Mouse (Mus musculus) stomach, postnatal 0 days (tissue): ENCODE results near the gene Cuzd1. TPM values are rescaled to one million over a fixed set of nuclear protein-coding genes. Genes with fewer than 3 reads are reported as not detected.
A peak's percentile ranks its signal among the peaks of the same experiment; 100 is the strongest.

Source experiments
- ATAC-seq: fragments of 200-750 bp; cut with Nextera tagmentation; 2 replicates; pipeline ENCODE4 v1.8.0; 2017; ENCODE audit not compliant: low FRiP score, low TSS enrichment
- DNase-seq: peaks from one replicate; pipeline ENCODE4 v3.0.0-alpha.2; 2016; ENCODE audit warnings: low spot score
- H3K27ac ChIP-seq: fragments of 300-500 bp; sonication (generic); replicated peaks from 2 replicates; pipeline ENCODE4 v1.5.1; 2014; ENCODE audit warnings: mild to moderate bottlenecking, control low read depth
- H3K27me3 ChIP-seq: fragments of 300-500 bp; sonication (generic); 2 replicates; pipeline ENCODE4 v1.6.1; 2014; ENCODE audit warnings: low read length; ENCODE audit not compliant: control insufficient read depth, insufficient read depth
- H3K36me3 ChIP-seq: fragments of 300-500 bp; sonication (generic); 2 replicates; pipeline ENCODE4 v1.6.1; 2014; ENCODE audit warnings: low read length, mixed read lengths; ENCODE audit not compliant: control insufficient read depth, insufficient read depth
- H3K4me1 ChIP-seq: fragments of 300-500 bp; sonication (generic); replicated peaks from 2 replicates; pipeline ENCODE4 v1.6.1; 2014; ENCODE audit warnings: antibody characterized with exemption; ENCODE audit not compliant: control insufficient read depth, insufficient read depth
- H3K4me2 ChIP-seq: fragments of 300-500 bp; sonication (generic); replicated peaks from 2 replicates; pipeline ENCODE4 v1.6.1; 2014; ENCODE audit warnings: low read depth, mild to moderate bottlenecking, control low read depth, moderate library complexity
- H3K4me3 ChIP-seq: fragments of 300-500 bp; sonication (generic); 2 replicates; pipeline ENCODE4 v1.5.1; 2014; ENCODE audit warnings: low read depth, low read length, control low read depth
- H3K9ac ChIP-seq: fragments of 300-500 bp; sonication (generic); 2 replicates; pipeline ENCODE4 v1.6.1; 2014; ENCODE audit warnings: mild to moderate bottlenecking, low read length, control low read depth, mixed read lengths
- H3K9me3 ChIP-seq: fragments of 300-500 bp; sonication (generic); 2 replicates; pipeline ENCODE4 v1.6.1; 2016; ENCODE audit warnings: low read length; ENCODE audit not compliant: control insufficient read depth
- CTCF ChIP-seq: IDR thresholded peaks from 2 replicates; pipeline ENCODE4 v1.5.1; 2016; ENCODE audit warnings: antibody characterized with exemption, low read depth, mild to moderate bottlenecking, moderate library complexity
- EP300 ChIP-seq: optimal IDR thresholded peaks from 2 replicates; pipeline ENCODE3; 2016; ENCODE audit warnings: antibody characterized with exemption
- WGBS: fragments of 180-500 bp; shearing (Covaris S2); extraction: QIAGEN DNeasy Blood & Tissue Kit; methylation state at CpG from one replicate; pipeline ENCODE4 v1.1.7; 2014; 5-methylcytosine and 5-hydroxymethylcytosine counted together
- polyA plus RNA-seq: library from polyadenylated mRNA; unstranded; fragments of >200 nt; fragmentation: Nextera tagmentation; extraction: Ambion mirVana; gene quantifications from 2 replicates; pipeline ENCODE4 v1.2.1, GENCODE M21; 2015

Cuzd1 gene
- polyA plus RNA-seq, 1 experiment from 2014 or later, result 0.06 TPM

GRCm38 (mm10) chr7:131329416-131329815 is 7.3 kb upstream of the Cuzd1 start, which contains the start of gene Fam24b:
Gene Fam24b, minus strand, starts transcription at chr7:131329516.
- ATAC-seq, result no peak
- H3K27ac ChIP-seq, result no peak within 1 kb of the TSS
- WGBS, result 89% methylated on average over 5 of the region's 5 CpGs

GRCm38 (mm10) chr7:131327054-131327453 is 5.0 kb upstream of the Cuzd1 start:
- no peak for DNase-seq
- H3K4me3 ChIP-seq, result no peak overlapping the region
- no peaks in the 10 kb centered on the region for H3K27me3 ChIP-seq
- 87% methylated on average over 5 of the region's 5 CpGs for WGBS
- no peak for TF ChIP-seq EP300
- TF ChIP-seq CTCF, result peak; percentile 36
- no peak overlapping the region for H3K4me2 ChIP-seq
- no peak overlapping the region for H3K27ac ChIP-seq
- ATAC-seq, result no peak
- H3K9ac ChIP-seq, result no peak overlapping the region
- H3K9me3 ChIP-seq, result no peaks in the 10 kb centered on the region
- H3K4me1 ChIP-seq, result no peaks in the 10 kb centered on the region
- no peaks in the 10 kb centered on the region for H3K36me3 ChIP-seq

More at GRCm38 (mm10) chr7:131329416-131329815, 7.3 kb upstream of the Cuzd1 start, which contains the start of gene Fam24b:
- Histone ChIP-seq H3K27me3 (no peaks in the 10 kb centered on the region), H3K9me3 (no peaks in the 10 kb centered on the region), H3K4me3 (no peak within 1 kb of the TSS), H3K4me2 (no peak within 1 kb of the TSS), H3K36me3 (no peaks in the 10 kb centered on the region), H3K9ac (no peak within 1 kb of the TSS), H3K4me1 (no peaks in the 10 kb centered on the region)
- no peak for TF ChIP-seq CTCF
- TF ChIP-seq EP300, result no peak
- DNase-seq, result no peak

GRCm38 (mm10) chr7:131318340-131318739 is 3.8 kb downstream of the Cuzd1 start:
- Histone ChIP-seq H3K27ac (no peak overlapping the region), H3K36me3 (no peaks in the 10 kb centered on the region), H3K9ac (no peak overlapping the region), H3K4me1 (no peaks in the 10 kb centered on the region), H3K9me3 (no peaks in the 10 kb centered on the region), H3K4me3 (no peak overlapping the region), H3K4me2 (no peak overlapping the region), H3K27me3 (no peaks in the 10 kb centered on the region)
- TF ChIP-seq CTCF (no peak), EP300 (no peak)
- no peak for ATAC-seq
- no peak for DNase-seq
- WGBS, result 63% methylated on average over 6 of the region's 7 CpGs

- Histone ChIP-seq H3K4me1 (no peaks in the 10 kb centered on the region), H3K27ac (no peak overlapping the region), H3K4me2 (no peak overlapping the region), H3K9ac (no peak overlapping the region), H3K36me3 (no peaks in the 10 kb centered on the region), H3K4me3 (no peak overlapping the region), H3K9me3 (no peaks in the 10 kb centered on the region), H3K27me3 (no peaks in the 10 kb centered on the region)
- 64% methylated on average over 12 of the region's 12 CpGs for WGBS
- ATAC-seq, result no peak
- DNase-seq, result no peak
- TF ChIP-seq EP300 (no peak), CTCF (no peak)
These were observed 4.5 kb downstream of the Cuzd1 start for GRCm38 (mm10) chr7:131317587-131317986.

GRCm38 (mm10) chr7:131314493-131314892 is 7.6 kb downstream of the Cuzd1 start:
- no peaks in the 10 kb centered on the region for H3K9me3 ChIP-seq
- H3K27ac ChIP-seq, result no peak overlapping the region
- WGBS, result 66% methylated on average over 7 of the region's 7 CpGs
- DNase-seq (no peak), ATAC-seq (no peak)
- H3K4me3 ChIP-seq, result no peak overlapping the region
- H3K4me2 ChIP-seq, result no peak overlapping the region
- H3K9ac ChIP-seq, result no peak overlapping the region
- TF ChIP-seq EP300 (no peak), CTCF (no peak)
- no peaks in the 10 kb centered on the region for H3K27me3 ChIP-seq
- H3K36me3 ChIP-seq, result no peaks in the 10 kb centered on the region
- no peaks in the 10 kb centered on the region for H3K4me1 ChIP-seq

GRCm38 (mm10) chr7:131306733-131307132 is 15.4 kb downstream of the Cuzd1 start:
- TF ChIP-seq EP300 (no peak), CTCF (no peak)
- ATAC-seq (no peak), DNase-seq (no peak)
- Histone ChIP-seq H3K27me3 (no peaks in the 10 kb centered on the region), H3K4me3 (no peak overlapping the region), H3K4me1 (no peaks in the 10 kb centered on the region), H3K9me3 (no peaks in the 10 kb centered on the region), H3K27ac (no peak overlapping the region), H3K36me3 (no peaks in the 10 kb centered on the region), H3K9ac (no peak overlapping the region), H3K4me2 (no peak overlapping the region)
- 75% methylated on average over 5 of the region's 5 CpGs for WGBS
